Mouse (Mus musculus): ENCODE results near the gene Ctso. TPM values are rescaled to one million over a fixed set of nuclear protein-coding genes. Genes with fewer than 3 reads are reported as not detected.
A peak's percentile ranks its signal among the peaks of the same experiment; 100 is the strongest.

The Ctso gene
- 10 to 100 TPM; 16.8 to 19.8 TPM for total RNA-seq (2021)

DNA sequence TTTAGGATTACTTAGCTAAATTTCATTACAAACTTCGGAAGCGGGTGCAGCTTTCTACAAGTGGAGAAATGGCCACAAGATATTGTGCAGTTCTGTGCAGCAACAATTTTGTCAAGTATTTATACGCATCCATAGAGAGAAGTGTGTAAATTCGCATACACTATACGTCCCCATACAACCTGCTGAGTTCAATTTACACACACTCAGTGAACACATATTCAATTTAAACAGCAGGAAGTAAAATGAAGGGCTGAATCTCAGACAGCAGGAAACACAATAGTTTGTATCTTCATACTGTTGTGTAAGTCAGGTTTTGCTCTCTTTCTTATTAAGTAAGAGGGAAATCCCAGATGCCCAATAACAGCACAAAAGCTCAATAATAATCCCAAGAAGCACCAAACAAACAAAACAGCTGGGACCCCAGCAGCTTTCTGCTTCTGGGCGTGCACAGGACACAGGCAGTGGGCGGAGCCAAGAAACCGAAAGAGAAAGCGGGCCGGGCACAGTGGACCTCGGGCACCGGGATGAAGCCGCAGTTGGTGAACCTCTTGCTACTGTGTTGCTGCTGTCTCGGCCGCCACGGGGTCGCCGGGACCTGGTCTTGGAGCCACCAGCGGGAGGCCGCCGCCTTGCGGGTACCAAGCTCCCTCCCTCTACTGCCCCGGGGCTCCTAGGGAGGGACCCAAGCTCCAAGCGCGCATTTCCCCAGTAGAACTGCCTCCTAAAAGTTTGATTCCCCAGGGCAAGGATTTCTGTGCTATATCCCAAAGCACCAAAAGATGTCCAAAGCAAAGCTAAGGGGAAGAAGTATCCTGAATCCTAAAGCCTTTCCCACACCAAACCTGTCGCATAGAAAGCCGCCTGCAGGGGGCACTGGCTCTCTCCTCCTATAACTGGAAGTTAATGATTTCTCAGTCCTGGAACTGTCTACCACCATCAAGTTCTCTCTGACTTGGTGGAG, at the start of gene Ctso:
TSS of gene Ctso (plus strand) at position 461 of the 961 bp plus-strand sequence.
- DNase-seq (ENCODE audit: extremely low spot score in 1 of 2, low spot score in 1 of 2), result peak; percentile 74 to 93

DNA sequence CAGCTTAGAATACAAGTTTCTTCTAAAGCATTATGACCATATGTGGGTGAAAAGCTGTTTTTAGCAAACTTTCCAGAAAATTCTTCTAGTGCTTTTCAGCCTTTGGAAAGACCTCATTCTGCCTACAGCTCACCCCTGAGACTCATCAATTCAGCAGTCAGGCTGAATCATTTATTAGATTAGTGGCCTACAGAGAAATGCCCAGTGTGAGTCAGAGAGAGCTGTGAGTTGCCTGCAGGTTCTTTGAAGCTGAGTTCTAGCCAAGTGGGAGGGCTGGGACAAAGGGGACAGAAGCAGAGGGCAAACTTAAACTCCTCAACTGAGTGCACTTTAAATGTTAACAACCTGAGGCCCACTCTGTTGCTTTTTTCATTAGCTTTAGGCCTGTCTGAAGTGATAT, 48.5 kb upstream of the Ctso start:
- no peak for DNase-seq (ENCODE audit: extremely low spot score in 1 of 2, low spot score in 1 of 2)

DNA sequence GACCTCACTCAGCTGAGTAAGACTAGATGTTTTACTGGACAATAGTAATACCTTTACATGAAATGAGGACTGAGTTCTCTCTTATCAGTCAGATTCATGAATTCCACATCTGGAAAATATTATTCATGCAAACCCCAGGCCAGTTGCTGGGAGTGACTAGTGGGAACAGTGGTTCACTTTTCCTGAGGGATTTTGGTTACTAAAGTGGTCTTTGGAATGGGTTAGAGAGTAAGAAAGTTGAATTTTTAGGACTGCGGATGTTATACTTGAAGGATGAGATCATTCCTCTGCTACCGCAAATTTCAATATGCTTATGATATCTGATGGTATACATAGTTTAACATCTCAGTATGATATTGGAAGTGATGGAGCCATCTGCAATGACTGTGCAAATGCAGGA, 46.8 kb upstream of the Ctso start:
- DNase-seq (ENCODE audit: extremely low spot score in 1 of 2, low spot score in 1 of 2), result no peak

DNA sequence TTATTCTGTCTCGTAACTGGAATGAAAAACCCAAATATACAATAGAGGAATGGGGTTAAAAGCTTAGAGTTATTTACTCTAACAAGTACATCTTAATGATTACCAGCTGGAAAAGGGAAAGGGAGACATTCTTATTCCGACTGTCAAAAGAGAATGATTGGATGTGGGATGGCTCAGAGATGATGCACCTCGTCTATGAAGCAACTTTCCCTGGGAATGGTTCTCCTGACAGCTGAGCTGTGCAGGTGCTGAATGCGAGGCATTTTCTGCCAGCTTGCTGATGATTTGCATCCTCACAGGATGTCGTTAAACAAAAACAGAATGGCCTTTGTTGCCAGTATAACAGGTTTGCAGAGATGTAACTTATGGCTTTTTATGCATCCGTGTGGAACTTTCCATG, 43.3 kb upstream of the Ctso start:
- no peak for DNase-seq (ENCODE audit: extremely low spot score in 1 of 2, low spot score in 1 of 2)

DNA sequence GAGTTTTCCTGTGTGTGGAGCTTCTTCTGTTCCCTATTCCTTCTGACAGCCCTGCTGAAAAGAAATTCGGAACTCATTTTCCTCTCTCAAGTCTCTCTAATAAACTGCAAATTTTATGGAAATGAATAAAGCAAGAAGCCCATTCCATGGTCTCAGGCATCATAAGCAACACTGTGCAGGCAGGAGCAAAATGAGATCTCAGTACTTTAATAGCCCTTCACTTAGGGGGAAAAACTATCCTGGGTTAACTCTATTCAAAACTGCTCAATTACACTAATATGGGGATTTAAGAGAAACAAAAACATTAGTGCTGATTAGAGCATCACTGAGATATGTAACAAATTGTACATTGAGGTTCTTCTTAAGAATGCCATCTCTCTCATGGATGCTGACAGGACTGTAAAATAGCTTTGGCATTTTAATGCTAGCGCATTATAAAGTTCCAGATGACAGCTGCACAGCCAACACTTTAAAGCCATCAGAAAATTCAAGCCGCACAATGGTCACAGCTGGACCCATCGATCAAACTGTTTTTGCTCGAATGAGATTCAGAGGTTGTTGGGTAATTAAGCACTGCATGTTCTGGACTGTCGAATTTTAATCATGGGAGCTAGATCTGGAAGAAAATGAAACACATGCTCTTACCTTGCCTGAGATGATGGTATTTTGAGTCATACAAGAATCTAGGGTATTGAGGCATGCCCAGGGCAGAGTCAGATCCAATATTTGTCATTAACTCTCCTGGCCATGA, 21.9 kb upstream of the Ctso start:
- DNase-seq (ENCODE audit: extremely low spot score in 1 of 2, low spot score in 1 of 2), result no peak

DNA sequence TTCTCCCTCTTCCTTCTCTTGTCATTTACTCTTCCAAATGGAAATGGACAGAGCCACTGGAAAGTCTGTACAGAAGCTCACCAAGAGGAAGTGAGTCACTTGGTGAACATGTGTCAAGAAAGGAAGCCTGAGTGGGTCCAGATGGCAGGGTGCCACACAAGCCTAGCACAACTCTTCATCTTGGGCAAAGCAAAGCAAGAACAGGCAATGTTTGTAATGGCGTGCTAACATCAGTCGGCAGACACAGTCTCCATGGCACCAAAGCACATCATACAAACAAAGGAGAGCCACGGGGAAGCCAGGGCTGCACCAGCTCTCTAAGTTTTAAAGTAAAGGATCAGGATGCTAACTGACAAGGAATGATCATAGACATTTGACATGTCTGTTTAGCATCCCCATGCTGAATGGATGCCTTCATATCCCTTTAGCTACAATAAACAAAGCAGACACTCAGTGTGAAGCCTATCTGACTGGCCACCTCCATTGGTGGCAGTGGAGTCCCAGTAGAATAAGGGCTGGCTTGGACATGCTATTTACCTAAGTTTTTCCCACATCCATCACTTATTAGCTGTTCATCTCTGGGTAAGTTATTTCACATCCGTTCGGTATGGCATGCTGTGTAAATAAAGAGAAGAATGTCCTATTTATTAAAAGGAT, 16.2 kb upstream of the Ctso start:
- no peak for DNase-seq (ENCODE audit: extremely low spot score in 1 of 2, low spot score in 1 of 2)

DNA sequence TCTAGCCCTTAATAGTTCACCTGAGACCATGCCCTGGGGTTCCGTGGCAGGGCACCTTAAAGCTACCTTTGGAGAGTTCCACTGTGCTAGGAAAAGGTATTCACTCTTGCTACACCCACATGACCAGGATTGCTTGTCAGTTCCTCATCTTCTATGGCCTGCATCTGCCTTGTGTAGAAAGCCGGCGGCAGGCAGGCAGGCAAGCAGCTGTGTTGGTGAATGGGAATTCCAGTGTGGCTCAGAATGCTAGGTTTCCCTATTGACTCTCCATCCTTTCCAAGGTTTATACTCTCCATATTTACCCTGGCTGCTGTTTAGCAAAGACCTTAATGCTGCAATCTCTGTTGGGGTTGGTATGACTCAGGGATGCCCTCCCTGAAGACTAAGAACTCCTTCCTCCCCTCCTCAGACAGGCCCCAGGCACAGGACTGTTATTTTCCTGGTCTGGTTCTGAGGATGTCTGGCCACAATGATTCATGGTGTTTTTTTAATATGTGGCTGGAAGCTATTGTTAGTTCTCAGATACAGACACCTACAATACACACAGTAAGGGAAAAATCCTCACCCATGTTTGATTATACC, 15.0 kb upstream of the Ctso start:
- DNase-seq (ENCODE audit: extremely low spot score in 1 of 2, low spot score in 1 of 2), result no peak

DNA sequence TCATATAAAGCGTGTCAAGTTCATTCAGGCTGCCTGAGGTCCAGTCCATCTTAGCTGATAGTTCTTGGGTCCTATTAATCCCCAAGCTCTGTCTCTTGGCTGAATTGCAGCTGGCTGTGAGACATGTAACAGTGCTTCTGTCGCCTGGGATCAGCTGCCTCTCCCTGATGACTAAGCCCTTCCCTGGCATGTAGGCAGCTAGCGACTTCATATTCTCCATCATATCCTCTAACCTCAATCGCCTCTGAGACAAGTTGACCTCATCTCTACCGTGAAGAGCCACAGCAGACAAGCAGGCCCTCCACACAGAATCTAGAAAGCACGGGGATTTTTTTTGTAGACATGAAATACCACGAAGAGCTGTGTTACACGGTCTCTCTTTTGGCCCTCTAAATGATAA, 14.2 kb upstream of the Ctso start:
- DNase-seq (ENCODE audit: extremely low spot score in 1 of 2, low spot score in 1 of 2), result no peak

DNA sequence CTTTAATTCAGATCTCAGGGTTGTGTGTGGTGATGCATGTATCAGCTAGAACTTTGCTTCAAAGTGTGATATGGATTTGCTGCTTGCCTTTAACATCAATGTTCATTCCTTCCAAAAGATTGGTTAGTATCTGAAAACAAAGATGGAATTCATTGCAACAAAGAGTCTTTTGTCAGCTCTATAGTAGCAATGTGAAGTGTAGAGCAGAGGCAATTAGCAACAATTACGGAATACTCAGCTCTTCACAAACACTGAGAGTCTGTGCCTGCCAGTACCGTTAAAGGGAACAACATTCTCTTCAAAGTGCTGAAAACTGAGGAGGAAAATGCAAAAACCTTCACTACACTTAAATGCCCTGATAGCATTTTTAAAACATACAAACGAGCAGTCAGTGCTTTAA, 12.7 kb upstream of the Ctso start:
- no peak for DNase-seq (ENCODE audit: extremely low spot score in 1 of 2, low spot score in 1 of 2)

DNA sequence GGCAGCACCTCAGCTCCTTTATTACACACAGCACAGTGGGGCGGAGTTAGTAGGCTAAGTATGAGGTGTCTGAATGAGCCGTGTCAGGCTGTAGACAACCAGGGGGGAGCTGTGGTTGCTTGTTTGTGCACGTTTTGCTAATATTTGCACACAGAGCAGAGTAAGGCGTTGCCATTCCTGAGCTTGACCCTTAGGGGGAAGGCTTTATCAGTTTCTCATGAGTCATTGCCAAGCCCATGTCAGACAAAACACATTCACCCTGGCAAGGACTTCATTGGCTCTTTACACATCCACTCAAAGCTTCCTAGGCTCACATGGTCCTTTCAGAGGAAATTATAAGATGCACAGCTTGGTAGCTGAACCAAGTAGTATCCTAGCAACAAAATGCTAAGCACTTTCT, 9.5 kb upstream of the Ctso start:
- DNase-seq (ENCODE audit: extremely low spot score in 1 of 2, low spot score in 1 of 2), result no peak

DNA sequence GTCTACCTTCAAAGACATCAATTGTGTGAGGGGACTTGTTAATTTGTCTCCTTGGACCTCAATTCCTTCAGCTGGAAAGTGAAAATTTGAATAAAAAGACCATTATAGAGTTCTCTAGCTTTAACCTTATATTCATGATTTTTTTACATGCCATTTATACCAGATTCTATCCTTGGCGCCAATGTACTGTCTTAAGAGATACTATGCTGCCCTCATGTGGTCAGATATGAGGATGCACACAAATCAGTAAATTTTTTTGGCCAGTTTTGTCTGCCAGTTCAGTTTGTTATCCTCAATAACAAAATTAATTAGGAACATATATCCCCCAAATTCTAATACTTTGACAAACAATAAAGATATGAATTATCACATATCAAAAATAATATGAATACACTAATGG, 7.5 kb upstream of the Ctso start:
- peak in 1 of 2 experiments; percentile 58 for DNase-seq (ENCODE audit: extremely low spot score in 1 of 2, low spot score in 1 of 2)

DNA sequence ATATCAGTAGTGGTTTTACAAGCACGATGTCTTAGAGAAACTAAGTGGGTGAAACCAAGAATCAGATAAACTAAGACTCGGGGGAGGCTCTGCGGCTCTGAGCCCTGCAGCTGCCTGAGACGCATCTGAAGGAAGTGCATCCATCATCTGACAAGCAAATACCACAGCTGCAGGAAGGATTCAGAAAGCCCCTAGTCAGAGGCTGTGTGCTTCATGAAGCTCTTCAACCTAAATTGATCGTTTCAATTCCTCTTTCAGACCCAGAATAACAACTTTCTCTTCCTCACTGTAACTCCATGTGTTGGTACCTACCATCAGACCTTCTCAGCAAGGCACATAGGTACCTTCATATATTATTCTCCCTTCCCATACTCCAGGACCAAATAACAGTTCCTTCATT, 6.5 kb upstream of the Ctso start:
- no peak for DNase-seq (ENCODE audit: extremely low spot score in 1 of 2, low spot score in 1 of 2)

DNA sequence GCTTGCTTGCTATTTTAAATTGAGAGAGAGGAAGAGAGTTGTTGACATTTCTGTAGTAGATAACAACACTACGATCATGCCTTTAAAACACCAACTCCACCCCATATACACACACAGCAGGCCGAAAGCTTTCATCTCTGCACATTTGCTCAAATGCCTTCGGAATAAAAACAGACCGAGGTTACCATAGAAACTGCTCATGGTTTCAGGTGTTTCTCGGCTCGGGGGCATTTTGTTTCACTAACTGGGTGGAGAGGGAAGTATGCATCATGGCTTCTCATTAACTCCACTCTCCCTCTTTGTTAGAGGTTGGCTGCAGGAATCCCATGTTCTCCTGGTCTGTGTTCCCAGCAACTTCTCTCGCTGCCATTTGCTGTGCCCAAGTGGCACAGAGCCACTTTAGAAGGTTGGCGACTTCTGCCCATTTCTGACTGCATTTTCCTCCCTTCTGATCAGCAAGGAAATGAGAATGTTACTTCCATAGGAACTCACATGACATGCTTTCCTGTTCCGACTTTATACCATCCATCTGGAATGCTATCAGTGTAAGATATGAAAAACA, 5.6 kb upstream of the Ctso start:
- no peak for DNase-seq (ENCODE audit: extremely low spot score in 1 of 2, low spot score in 1 of 2)

DNA sequence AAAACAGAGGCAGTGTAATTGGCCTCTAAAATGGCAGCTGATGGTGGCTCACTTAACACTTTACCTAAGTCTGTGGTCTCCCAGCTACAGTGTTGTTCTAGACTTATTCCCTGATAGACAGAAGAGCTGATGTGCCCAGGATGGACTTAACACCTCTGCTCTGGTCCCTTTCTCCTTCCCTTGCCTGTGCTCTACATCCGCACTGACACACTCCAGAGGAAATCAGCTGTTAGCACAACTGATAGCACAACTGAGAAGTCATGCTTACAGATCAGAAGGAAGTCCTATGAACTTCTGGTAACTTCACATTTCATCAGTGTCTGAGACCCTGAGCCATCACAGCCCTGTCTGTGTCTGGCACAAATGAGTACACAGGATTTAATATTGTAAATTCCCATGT, 3.3 kb upstream of the Ctso start:
- no peak for DNase-seq (ENCODE audit: extremely low spot score in 1 of 2, low spot score in 1 of 2)

DNA sequence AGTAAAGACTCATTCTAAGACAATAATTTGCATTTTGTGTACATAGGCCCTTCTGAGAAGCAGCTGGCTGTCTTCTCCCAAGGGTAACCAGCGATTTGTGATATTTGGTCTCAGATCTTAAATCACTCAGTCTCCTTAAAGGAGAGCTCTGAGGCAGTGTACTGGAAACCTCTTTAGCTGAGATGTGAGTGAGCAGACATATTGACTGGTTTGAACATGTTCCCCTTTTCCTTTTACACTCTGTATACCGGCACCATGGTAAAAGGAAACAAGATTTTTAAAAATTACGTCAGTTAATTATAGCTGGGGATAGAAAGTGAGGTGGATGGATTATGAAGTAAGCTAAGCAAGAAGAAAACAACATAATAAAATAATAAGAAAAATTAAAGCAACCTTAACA, 706 bp upstream of the Ctso start:
- no peak for DNase-seq (ENCODE audit: extremely low spot score in 1 of 2, low spot score in 1 of 2)

DNA sequence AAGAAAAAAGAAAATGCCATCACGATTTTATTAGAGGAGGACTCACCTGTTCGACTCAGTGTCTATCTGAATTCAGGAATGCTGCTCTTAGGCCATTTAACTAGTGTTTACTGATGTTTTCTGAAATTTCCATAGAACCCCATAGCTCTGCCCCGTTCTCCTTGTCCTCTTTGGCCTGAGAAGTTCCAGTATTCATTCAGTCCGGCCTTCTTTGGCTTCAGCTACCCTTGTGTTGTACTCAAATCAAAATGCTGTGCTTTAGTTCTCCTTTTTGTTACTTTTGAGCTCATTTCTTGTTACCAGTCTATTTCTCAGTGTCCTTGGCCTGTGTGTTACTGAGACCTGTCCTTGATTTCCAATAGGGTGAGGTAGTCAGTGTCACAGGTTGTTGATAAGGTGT, 947 bp downstream of the Ctso start:
- DNase-seq (ENCODE audit: extremely low spot score in 1 of 2, low spot score in 1 of 2), result no peak

DNA sequence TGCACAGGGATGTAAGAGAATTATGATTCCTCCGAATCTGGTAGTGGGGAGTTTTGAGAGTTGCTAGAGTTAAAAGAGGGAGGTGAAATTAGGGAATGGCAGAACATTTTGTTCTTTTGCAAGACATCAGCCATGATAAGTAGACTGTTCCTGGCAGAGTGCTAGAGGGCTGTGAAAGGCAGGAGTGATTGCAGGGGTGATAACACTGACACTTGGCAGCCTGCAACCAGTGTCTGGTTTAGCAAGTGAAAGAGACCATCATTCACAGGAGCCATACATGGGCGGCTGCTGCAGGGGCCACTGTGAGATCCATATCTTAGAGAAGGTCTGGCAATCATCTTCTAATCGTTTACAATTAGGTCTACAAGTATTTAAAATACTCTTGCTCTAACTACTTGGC, 6.5 kb downstream of the Ctso start:
- no peak for DNase-seq (ENCODE audit: extremely low spot score in 1 of 2, low spot score in 1 of 2)

DNA sequence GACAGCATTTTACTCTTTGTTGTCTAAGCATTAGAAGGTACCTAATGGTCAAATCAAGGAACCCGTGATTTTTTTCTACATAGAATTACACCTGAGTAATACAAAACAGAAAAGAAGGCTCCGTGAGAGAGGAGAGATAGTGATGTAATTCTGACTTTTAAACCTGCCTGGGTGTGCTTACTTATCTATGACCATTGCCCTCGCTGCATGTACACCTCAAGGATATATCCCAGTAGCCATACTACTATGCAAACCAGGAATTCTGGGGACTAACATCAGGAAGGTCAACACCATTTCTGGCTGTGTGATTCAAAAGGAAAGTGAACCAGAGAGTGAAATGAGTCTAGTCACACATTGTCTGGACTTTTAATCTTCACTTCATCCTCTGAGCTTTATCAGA, 9.9 kb downstream of the Ctso start:
- DNase-seq (ENCODE audit: extremely low spot score in 1 of 2, low spot score in 1 of 2), result no peak

DNA sequence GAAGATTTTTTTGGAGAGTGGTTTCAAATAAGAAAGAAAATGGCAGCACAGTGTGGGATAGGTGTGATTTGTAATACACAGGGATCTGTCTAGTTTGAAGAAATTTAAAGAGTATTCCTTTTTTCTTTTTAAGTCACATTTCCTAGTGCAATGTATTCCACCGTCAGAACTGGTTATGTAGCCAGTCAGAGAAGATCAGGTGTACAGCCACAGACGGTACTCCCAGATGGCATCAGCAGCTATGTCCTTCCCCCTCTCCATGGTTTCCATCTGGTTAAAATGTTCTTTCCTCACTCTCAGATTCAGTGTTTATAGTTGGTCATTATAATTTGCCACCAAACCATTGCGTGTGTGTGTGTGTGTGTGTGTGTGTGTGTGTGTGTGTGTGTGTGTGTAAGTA, 10.7 kb downstream of the Ctso start:
- no peak for DNase-seq (ENCODE audit: extremely low spot score in 1 of 2, low spot score in 1 of 2)

DNA sequence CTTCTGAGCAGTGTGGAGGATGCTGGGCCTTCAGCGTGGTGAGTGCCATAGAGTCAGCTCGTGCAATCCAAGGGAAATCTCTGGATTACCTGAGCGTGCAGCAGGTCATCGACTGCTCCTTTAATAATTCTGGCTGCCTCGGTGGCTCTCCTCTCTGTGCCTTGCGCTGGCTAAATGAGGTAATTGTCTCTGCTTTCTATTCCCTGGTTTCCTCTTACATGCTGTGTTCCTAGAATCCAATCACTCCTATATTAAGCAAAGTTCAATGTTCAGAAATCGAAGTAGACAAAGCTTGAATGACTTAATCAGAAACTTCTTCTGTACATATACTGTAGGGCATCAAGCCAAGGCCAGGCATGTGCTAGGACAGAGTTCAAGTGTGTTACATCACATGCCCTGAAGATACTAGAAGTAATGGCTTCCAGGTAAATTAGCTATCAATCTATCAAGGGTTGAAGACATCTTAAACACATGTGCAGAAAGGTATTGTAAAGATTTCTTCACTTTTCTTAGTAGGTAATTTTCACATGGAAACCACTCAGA, 12.5 kb downstream of the Ctso start:
- no peak for DNase-seq (ENCODE audit: extremely low spot score in 1 of 2, low spot score in 1 of 2)

All from layer of hippocampus, postnatal 25 days (tissue).